Mouse (Mus musculus): ENCODE measurements around the gene Gss. TPM values are rescaled to one million over a fixed set of nuclear protein-coding genes. Genes with fewer than 3 reads are reported as not detected.
"Not testable (repeated sequence)": the region's sequence is repeated elsewhere in the genome, so short reads cannot be mapped to it uniquely, and the experiment has no call there.

The Gss gene
- polyA plus RNA-seq, 1 experiment from 2014 or later: 27.1 TPM

GRCm38 (mm10) chr2:155611834-155612550 is 19.4 kb upstream of the Gss start:
- no peak for DNase-seq (ENCODE audit: low spot score)
- Histone ChIP-seq H3K4me3 (ENCODE audit: low read depth, low read length) (no peak overlapping the region), H3K9ac (ENCODE audit: low read depth, low read length) (no peak overlapping the region), H3K36me3 (ENCODE audit: control insufficient read depth, insufficient read depth, low read length) (no peaks in the 10 kb centered on the region), H3K9me3 (ENCODE audit: control insufficient read depth, low read length) (no peaks in the 10 kb centered on the region), H3K27ac (replicated peaks; ENCODE audit: low read depth, low read length) (no peak overlapping the region), H3K4me2 (ENCODE audit: low read depth, low read length) (no peak overlapping the region), H3K27me3 (replicated peaks; ENCODE audit: control insufficient read depth, insufficient read depth, low read length) (no peaks in the 10 kb centered on the region), H3K4me1 (ENCODE audit: control insufficient read depth, insufficient read depth, low read length) (0 out of 2 replicates have a peak, but pooled peaks cover 4% of the 10 kb centered on the region)
- ATAC-seq (ENCODE audit: low read depth): no peak
- 83% methylated on average over 9 of the region's 9 CpGs for WGBS

GRCm38 (mm10) chr2:155610978-155611377 is 18.4 kb upstream of the Gss start, which contains the start of gene Myh7b:
Myh7b (plus strand) TSS chr2:155611212.
- H3K4me3 ChIP-seq (ENCODE audit: low read depth, low read length): no peak within 1 kb of the TSS
- 45% methylated on average over 4 of the region's 4 CpGs for WGBS
- no peak within 1 kb of the TSS for H3K4me2 ChIP-seq (ENCODE audit: low read depth, low read length)
- 0 out of 2 replicates have a peak, but pooled peaks cover 4% of the 10 kb centered on the region for H3K4me1 ChIP-seq (ENCODE audit: control insufficient read depth, insufficient read depth, low read length)
- ATAC-seq (ENCODE audit: low read depth): no peak
- H3K27ac ChIP-seq (replicated peaks; ENCODE audit: low read depth, low read length): no peak within 1 kb of the TSS
- H3K27me3 ChIP-seq (replicated peaks; ENCODE audit: control insufficient read depth, insufficient read depth, low read length): no peaks in the 10 kb centered on the region
- H3K36me3 ChIP-seq (ENCODE audit: control insufficient read depth, insufficient read depth, low read length): no peaks in the 10 kb centered on the region
- H3K9ac ChIP-seq (ENCODE audit: low read depth, low read length): no peak within 1 kb of the TSS
- no peak for DNase-seq (ENCODE audit: low spot score)
- no peaks in the 10 kb centered on the region for H3K9me3 ChIP-seq (ENCODE audit: control insufficient read depth, low read length)

DNA sequence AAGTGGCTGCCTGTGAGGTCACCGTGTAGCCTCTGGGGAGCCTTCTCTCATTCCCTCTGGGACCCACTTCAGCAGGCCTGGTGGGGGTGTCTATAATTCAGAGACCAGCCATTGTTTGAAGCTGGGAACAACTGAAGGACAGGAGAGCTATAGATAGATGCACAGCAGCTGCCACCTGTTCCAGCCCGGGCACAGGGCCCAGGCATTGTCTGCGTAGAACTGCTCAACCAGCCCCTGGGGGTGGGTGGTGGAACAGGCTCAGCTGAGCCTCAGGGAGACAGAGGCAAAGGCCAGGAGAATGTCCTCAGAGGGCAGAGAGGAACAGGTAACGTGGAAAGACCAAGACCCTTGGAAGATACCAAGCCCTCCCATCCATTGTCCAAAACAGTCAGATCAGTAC is 13.8 kb upstream of the Gss start:
- peak; percentile 90 for ATAC-seq (ENCODE audit: low read depth)
- WGBS: 78% methylated on average over 4 of the region's 4 CpGs

GRCm38 (mm10) chr2:155605236-155605589 is 12.6 kb upstream of the Gss start:
- not testable (repeated sequence) for DNase-seq (ENCODE audit: low spot score); H3K4me1 ChIP-seq (ENCODE audit: control insufficient read depth, insufficient read depth, low read length); H3K9ac ChIP-seq (ENCODE audit: low read depth, low read length); H3K36me3 ChIP-seq (ENCODE audit: control insufficient read depth, insufficient read depth, low read length); ATAC-seq (ENCODE audit: low read depth); H3K4me2 ChIP-seq (ENCODE audit: low read depth, low read length); H3K4me3 ChIP-seq (ENCODE audit: low read depth, low read length); H3K27ac ChIP-seq (replicated peaks; ENCODE audit: low read depth, low read length); H3K27me3 ChIP-seq (replicated peaks; ENCODE audit: control insufficient read depth, insufficient read depth, low read length); H3K9me3 ChIP-seq (ENCODE audit: control insufficient read depth, low read length)
- 71% methylated on average over 4 of the region's 4 CpGs for WGBS

More for the DNA sequence above, 13.8 kb upstream of the Gss start:
- Histone ChIP-seq H3K4me1 (ENCODE audit: control insufficient read depth, insufficient read depth, low read length) (no peaks in the 10 kb centered on the region), H3K4me3 (ENCODE audit: low read depth, low read length) (no peak overlapping the region), H3K9me3 (ENCODE audit: control insufficient read depth, low read length) (no peaks in the 10 kb centered on the region), H3K4me2 (ENCODE audit: low read depth, low read length) (no peak overlapping the region), H3K27ac (replicated peaks; ENCODE audit: low read depth, low read length) (no peak overlapping the region), H3K9ac (ENCODE audit: low read depth, low read length) (no peak overlapping the region), H3K27me3 (replicated peaks; ENCODE audit: control insufficient read depth, insufficient read depth, low read length) (no peaks in the 10 kb centered on the region), H3K36me3 (ENCODE audit: control insufficient read depth, insufficient read depth, low read length) (no peaks in the 10 kb centered on the region)
- DNase-seq (ENCODE audit: low spot score): peak; percentile 61

DNA sequence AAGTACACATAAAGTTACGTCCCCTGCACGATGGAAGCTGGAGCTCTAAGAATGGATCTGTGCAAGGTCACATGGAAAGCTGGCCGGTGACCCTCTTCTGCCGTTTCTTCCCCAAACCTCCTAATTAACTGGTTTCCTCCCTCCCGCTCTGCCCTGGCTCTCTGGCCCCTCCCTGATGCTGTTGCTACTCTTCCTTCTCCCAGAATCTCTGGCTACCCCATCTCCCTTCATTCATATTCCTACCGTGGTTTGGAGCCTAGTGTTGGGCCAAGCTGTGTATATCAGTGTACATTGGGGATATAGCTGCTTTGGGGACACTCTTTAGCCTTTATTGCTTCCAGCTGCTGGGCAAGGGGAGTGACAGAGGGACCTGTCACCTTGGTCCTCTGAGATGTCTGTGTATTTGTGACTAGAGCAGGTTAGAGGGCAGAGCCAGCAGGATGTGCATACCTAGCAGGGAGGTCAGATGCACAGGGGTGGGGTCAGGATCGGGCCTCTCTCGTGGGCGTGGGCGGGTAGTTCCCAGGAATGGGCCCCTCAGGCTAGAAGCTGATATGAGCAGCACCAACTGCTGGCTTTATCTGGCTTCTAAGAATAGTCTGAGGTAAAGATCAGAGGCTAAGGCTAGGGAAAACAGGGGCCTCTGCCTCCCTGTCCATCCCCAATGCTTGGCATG is 12.1 kb upstream of the Gss start:
- Histone ChIP-seq H3K4me1 (ENCODE audit: control insufficient read depth, insufficient read depth, low read length) (no peaks in the 10 kb centered on the region), H3K27me3 (replicated peaks; ENCODE audit: control insufficient read depth, insufficient read depth, low read length) (no peaks in the 10 kb centered on the region), H3K4me3 (ENCODE audit: low read depth, low read length) (no peak overlapping the region), H3K9me3 (ENCODE audit: control insufficient read depth, low read length) (no peaks in the 10 kb centered on the region), H3K9ac (ENCODE audit: low read depth, low read length) (no peak overlapping the region), H3K36me3 (ENCODE audit: control insufficient read depth, insufficient read depth, low read length) (no peaks in the 10 kb centered on the region), H3K4me2 (ENCODE audit: low read depth, low read length) (no peak overlapping the region), H3K27ac (replicated peaks; ENCODE audit: low read depth, low read length) (no peak overlapping the region)
- ATAC-seq (ENCODE audit: low read depth): no peak
- 22% methylated on average over 8 of the region's 10 CpGs for WGBS
- DNase-seq (ENCODE audit: low spot score): no peak

DNA sequence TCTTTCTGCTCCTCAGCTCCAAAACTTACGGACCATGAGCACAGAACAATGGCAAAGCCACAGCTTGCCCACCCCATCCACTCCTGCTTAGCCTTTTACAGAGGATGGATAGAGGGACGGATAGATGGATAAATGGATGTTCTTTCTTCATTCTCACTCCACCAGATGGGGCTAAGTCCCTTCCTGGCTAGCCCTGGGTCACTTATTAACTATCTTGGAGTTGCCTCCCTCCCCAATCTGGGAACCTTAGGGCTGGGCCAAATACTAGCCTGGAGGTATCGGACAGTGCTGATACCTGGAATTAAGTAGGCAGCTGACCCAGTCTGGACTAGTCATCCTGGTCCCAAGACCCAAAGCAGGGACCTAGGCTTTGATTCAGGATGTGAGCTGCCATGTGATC is 11.1 kb upstream of the Gss start:
- no peak overlapping the region for H3K4me2 ChIP-seq (ENCODE audit: low read depth, low read length)
- H3K9ac ChIP-seq (ENCODE audit: low read depth, low read length): no peak overlapping the region
- H3K36me3 ChIP-seq (ENCODE audit: control insufficient read depth, insufficient read depth, low read length): no peaks in the 10 kb centered on the region
- no peaks in the 10 kb centered on the region for H3K4me1 ChIP-seq (ENCODE audit: control insufficient read depth, insufficient read depth, low read length)
- no peak overlapping the region for H3K4me3 ChIP-seq (ENCODE audit: low read depth, low read length)
- ATAC-seq (ENCODE audit: low read depth) (no peak), DNase-seq (ENCODE audit: low spot score) (no peak)
- H3K9me3 ChIP-seq (ENCODE audit: control insufficient read depth, low read length): no peaks in the 10 kb centered on the region
- 63% methylated on average over 3 of the region's 3 CpGs for WGBS
- no peak overlapping the region for H3K27ac ChIP-seq (replicated peaks; ENCODE audit: low read depth, low read length)
- no peaks in the 10 kb centered on the region for H3K27me3 ChIP-seq (replicated peaks; ENCODE audit: control insufficient read depth, insufficient read depth, low read length)

DNA sequence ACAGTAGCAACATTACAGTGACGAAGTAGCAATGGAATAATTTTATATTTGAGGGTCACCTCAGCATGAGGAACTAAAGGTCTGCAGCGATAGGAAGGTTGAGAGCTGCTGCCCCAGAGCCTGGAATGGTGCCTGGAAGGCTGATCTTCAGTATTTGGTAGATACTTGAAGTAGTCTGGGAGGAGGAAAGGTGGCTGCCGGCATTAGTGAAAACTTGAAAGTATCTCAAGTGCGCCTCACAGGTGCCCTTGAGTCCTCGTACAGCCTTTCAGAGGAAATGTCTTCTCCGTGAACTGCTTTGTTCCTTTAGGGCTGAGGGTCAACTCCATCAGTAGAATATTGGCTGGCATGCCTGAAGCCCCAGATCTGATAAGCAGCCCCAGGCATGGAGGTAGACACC is 2.9 kb upstream of the Gss start:
- DNase-seq (ENCODE audit: low spot score) (no peak), ATAC-seq (ENCODE audit: low read depth) (no peak)
- Histone ChIP-seq H3K4me2 (ENCODE audit: low read depth, low read length) (no peak overlapping the region), H3K27ac (replicated peaks; ENCODE audit: low read depth, low read length) (no peak overlapping the region), H3K9ac (ENCODE audit: low read depth, low read length) (no peak overlapping the region), H3K4me1 (ENCODE audit: control insufficient read depth, insufficient read depth, low read length) (peaks cover 10% of the 10 kb centered on the region), H3K36me3 (ENCODE audit: control insufficient read depth, insufficient read depth, low read length) (no peaks in the 10 kb centered on the region), H3K27me3 (replicated peaks; ENCODE audit: control insufficient read depth, insufficient read depth, low read length) (no peaks in the 10 kb centered on the region), H3K9me3 (ENCODE audit: control insufficient read depth, low read length) (no peaks in the 10 kb centered on the region), H3K4me3 (ENCODE audit: low read depth, low read length) (no peak overlapping the region)
- WGBS: 74% methylated on average over 6 of the region's 6 CpGs

GRCm38 (mm10) chr2:155592854-155593283 is 259 bp upstream of the Gss start:
- 0% methylated on average over 9 of the region's 9 CpGs for WGBS
- Histone ChIP-seq H3K4me2 (ENCODE audit: low read depth, low read length) (peak overlapping the region; percentile 79), H3K4me1 (ENCODE audit: control insufficient read depth, insufficient read depth, low read length) (peaks cover 10% of the 10 kb centered on the region), H3K4me3 (ENCODE audit: low read depth, low read length) (peak overlapping the region; percentile 72), H3K27me3 (replicated peaks; ENCODE audit: control insufficient read depth, insufficient read depth, low read length) (no peaks in the 10 kb centered on the region), H3K27ac (replicated peaks; ENCODE audit: low read depth, low read length) (no peak overlapping the region), H3K9ac (ENCODE audit: low read depth, low read length) (peak overlapping the region; percentile 88), H3K36me3 (ENCODE audit: control insufficient read depth, insufficient read depth, low read length) (no peaks in the 10 kb centered on the region), H3K9me3 (ENCODE audit: control insufficient read depth, low read length) (no peaks in the 10 kb centered on the region)
- DNase-seq (ENCODE audit: low spot score) (no peak), ATAC-seq (ENCODE audit: low read depth) (no peak)

Data from embryonic facial prominence, embryonic 14.5 days (tissue).